Mouse (Mus musculus) lung, postnatal 0 days (tissue): ENCODE results near the gene Ptpn3.

ENCODE experiments used
- CTCF ChIP-seq: IDR thresholded peaks from 2 replicates; pipeline ENCODE4 v1.5.1; 2016; ENCODE audit warnings: antibody characterized with exemption, mild to moderate bottlenecking
- EP300 ChIP-seq: IDR thresholded peaks from 2 replicates; pipeline ENCODE4 v1.6.1; 2016; ENCODE audit warnings: antibody characterized with exemption, mild to moderate bottlenecking, control low read depth

DNA sequence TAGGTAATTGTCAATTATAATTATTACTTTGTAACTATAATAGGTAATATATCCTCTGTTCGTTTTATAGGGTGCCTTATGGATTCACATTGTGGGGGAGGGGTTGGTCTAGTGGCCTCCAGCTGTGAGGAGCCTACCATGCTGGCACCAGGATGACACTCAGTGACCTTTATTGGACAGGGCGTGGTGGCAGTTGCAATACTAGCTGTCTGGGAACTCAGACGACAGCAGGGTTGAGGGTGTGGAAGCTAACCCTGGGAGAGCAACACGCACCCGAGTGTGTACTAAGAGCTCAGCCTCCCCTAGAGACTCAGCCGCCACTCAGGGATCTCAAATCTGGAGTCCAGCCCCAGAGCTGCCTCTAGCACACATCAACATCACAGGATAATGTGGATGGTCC, 62.5 kb downstream of the Ptpn3 start:
- no peak for TF ChIP-seq CTCF
- no peak for TF ChIP-seq EP300
